ENCODE assay signal across 8 mouse cellular contexts in genomic region chr6:113326533-113327315, GRCm38 (mm10). TPM values are rescaled to one million over a fixed set of nuclear protein-coding genes. Genes with fewer than 3 reads are reported as not detected.
A peak's percentile ranks its signal among the peaks of the same experiment; 100 is the strongest.
DNase-seq lines count a peak whose midpoint lies in the region; ATAC-seq lines count a peak whose summit lies in the region.

Ogg1 (plus strand) TSS chr6:113326972.

- no peaks in the 10 kb centered on the region for H3K9me3 ChIP-seq in hindbrain, embryonic 15.5 days

- under 1% methylated on average over 52 of the region's 52 CpGs for WGBS in hindbrain, embryonic 15.5 days

- peak within 1 kb of the TSS; percentile 59 for H3K4me3 ChIP-seq in hindbrain, embryonic 15.5 days

- peak; percentile 99 for ATAC-seq in hindbrain, embryonic 15.5 days (ENCODE audit: low FRiP score, low read depth)

- no peaks in the 10 kb centered on the region for H3K27me3 ChIP-seq in hindbrain, embryonic 15.5 days

- H3K9ac ChIP-seq in hindbrain, embryonic 15.5 days, result peak within 1 kb of the TSS; percentile 67

- peaks cover 39% of the 10 kb centered on the region for H3K36me3 ChIP-seq in hindbrain, embryonic 15.5 days

- peaks cover 16% of the 10 kb centered on the region for H3K4me1 ChIP-seq in hindbrain, embryonic 15.5 days (replicated peaks)

- peak within 1 kb of the TSS; percentile 84 for H3K27ac ChIP-seq in hindbrain, embryonic 15.5 days (replicated peaks)

- H3K4me2 ChIP-seq in hindbrain, embryonic 15.5 days, result peak within 1 kb of the TSS; percentile 86

- peak; percentile 99 for DNase-seq in T-cell, adult 2 months (ENCODE audit: low spot score)
- DNase-seq in cerebellum, postnatal 36 days, result peak; percentile 96 to 97
- peak; percentile 98 to 99 for DNase-seq in frontal cortex, postnatal 36 days (ENCODE audit: low spot score in 2 of 2)
- peak; percentile 99 for DNase-seq in left cerebral cortex, adult 11 months (ENCODE audit: low spot score)
- DNase-seq in lung, postnatal 4 days, result peak; percentile 98 to 99
- peak; percentile 96 for DNase-seq in retina, postnatal 7 days (ENCODE audit: low read depth, low spot score)
- peak; percentile 85 for DNase-seq in urinary bladder, adult 2 months (ENCODE audit: low spot score)

RNA-seq across cellular contexts. Expression of gene Ogg1, which starts in this region (rescaled TPM):
- 8.5 and 9.3 TPM in 2 replicates for polyA plus RNA-seq in hindbrain, embryonic 15.5 days (2015; fragmentation: Nextera tagmentation; extraction: Ambion mirVana)
- 16.3 and 19.1 TPM in 2 replicates for polyA plus RNA-seq in urinary bladder, adult 2 months (2012; rRNA removed)

Comparison
In these comparisons a context has a peak if more than half of its experiments do, and no peak if none do; other contexts are left out.
1. Peak in every context shown above with its lines: DNase-seq, ATAC-seq, H3K4me3 ChIP-seq and H3K27ac ChIP-seq.